Mouse (Mus musculus) hindbrain, embryonic 12.5 days (tissue): Measurements from ENCODE around the gene Tdgf1. TPM values are rescaled to one million over a fixed set of nuclear protein-coding genes. Genes with fewer than 3 reads are reported as not detected.

Experiments used
- ATAC-seq: fragments of 200-750 bp; cut with Nextera tagmentation; 2 replicates; pipeline ENCODE4 v1.8.0; 2017; ENCODE audit warnings: moderate TSS enrichment; ENCODE audit not compliant: low FRiP score
- H3K27ac ChIP-seq: fragments of 300-500 bp; sonication (generic); 2 replicates; pipeline ENCODE4 v1.5.1; 2016; ENCODE audit warnings: mild to moderate bottlenecking
- H3K27me3 ChIP-seq: fragments of 300-500 bp; sonication (generic); 2 replicates; pipeline ENCODE4 v1.6.1; 2016; ENCODE audit warnings: mild to moderate bottlenecking
- H3K36me3 ChIP-seq: fragments of 300-500 bp; sonication (generic); 2 replicates; pipeline ENCODE4 v1.6.1; 2016; ENCODE audit warnings: mild to moderate bottlenecking
- H3K4me1 ChIP-seq: fragments of 300-500 bp; sonication (generic); 2 replicates; pipeline ENCODE4 v1.6.1; 2016
- H3K4me2 ChIP-seq: fragments of 300-500 bp; sonication (generic); replicated peaks from 2 replicates; pipeline ENCODE4 v1.6.1; 2016; ENCODE audit warnings: mild to moderate bottlenecking
- H3K4me3 ChIP-seq: fragments of 300-500 bp; sonication (generic); 2 replicates; pipeline ENCODE4 v1.5.1; 2016; ENCODE audit warnings: mild to moderate bottlenecking
- H3K9ac ChIP-seq: fragments of 300-500 bp; sonication (generic); 2 replicates; pipeline ENCODE4 v1.6.1; 2016; ENCODE audit warnings: mild to moderate bottlenecking, moderate library complexity
- H3K9me3 ChIP-seq: fragments of 300-500 bp; sonication (generic); replicated peaks from 2 replicates; pipeline ENCODE4 v1.6.1; 2016; ENCODE audit warnings: mild to moderate bottlenecking
- WGBS: fragments of 180-500 bp; shearing (Covaris S2); methylation state at CpG from one replicate; pipeline ENCODE4 v1.1.7; 2016; 5-methylcytosine and 5-hydroxymethylcytosine counted together
- polyA plus RNA-seq: library from polyadenylated mRNA; unstranded; fragments of >200 nt; fragmentation: Nextera tagmentation; extraction: Ambion mirVana; gene quantifications from 2 replicates; pipeline ENCODE4 v1.2.1, GENCODE M21; 2016

The Tdgf1 gene
- polyA plus RNA-seq, 1 experiment from 2014 or later: not detected

DNA sequence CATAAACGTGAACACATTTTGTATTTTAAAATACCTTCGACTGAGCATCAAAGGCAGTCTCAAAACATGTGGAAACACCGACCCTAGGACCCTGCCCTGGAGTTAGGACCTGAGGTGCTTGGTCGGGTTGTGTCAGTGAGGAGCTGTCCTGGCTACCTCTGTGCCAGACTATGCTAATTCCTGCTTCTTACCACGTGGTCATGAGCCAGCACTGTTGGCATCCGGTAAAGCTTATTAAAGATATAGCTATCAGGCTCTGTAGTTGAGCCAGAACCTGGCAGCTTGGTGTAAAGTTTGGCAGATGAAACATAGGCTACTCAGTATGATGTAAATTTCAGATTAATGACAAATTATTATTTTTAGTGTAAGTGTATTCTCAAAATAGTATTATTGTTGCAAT lies 6.4 kb upstream of the Tdgf1 start:
- Histone ChIP-seq H3K9ac (no peak overlapping the region), H3K4me2 (no peak overlapping the region), H3K36me3 (no peaks in the 10 kb centered on the region), H3K9me3 (no peaks in the 10 kb centered on the region; the same call in 1 of the 2 replicates), H3K4me3 (no peak overlapping the region), H3K27me3 (peaks cover 45% of the 10 kb centered on the region), H3K4me1 (peaks cover 3% of the 10 kb centered on the region; the same call in 1 of the 2 replicates), H3K27ac (no peak overlapping the region)
- 61% methylated on average over 6 of the region's 6 CpGs for WGBS
- ATAC-seq: no peak

GRCm38 (mm10) chr9:110951866-110952265 lies 5.9 kb upstream of the Tdgf1 start:
- WGBS: 93% methylated on average over 13 of the region's 13 CpGs
- Histone ChIP-seq H3K4me3 (no peak overlapping the region), H3K9me3 (no peaks in the 10 kb centered on the region; the same call in 1 of the 2 replicates), H3K36me3 (no peaks in the 10 kb centered on the region), H3K27ac (no peak overlapping the region), H3K4me2 (no peak overlapping the region), H3K27me3 (peaks cover 51% of the 10 kb centered on the region), H3K4me1 (peaks cover 8% of the 10 kb centered on the region; the same call in 1 of the 2 replicates), H3K9ac (no peak overlapping the region)
- no peak for ATAC-seq

GRCm38 (mm10) chr9:110951397-110951796 lies 5.4 kb upstream of the Tdgf1 start, which contains the start of gene Lrrc2:
Gene Lrrc2, plus strand, starts transcription at chr9:110951545.
- no peaks in the 10 kb centered on the region for H3K36me3 ChIP-seq
- ATAC-seq: no peak
- no peak within 1 kb of the TSS for H3K9ac ChIP-seq
- H3K27ac ChIP-seq: no peak within 1 kb of the TSS
- H3K4me1 ChIP-seq: peaks cover 13% of the 10 kb centered on the region; the same call in 1 of the 2 replicates
- H3K9me3 ChIP-seq: no peaks in the 10 kb centered on the region; the same call in 1 of the 2 replicates
- H3K4me2 ChIP-seq: no peak within 1 kb of the TSS
- WGBS: 91% methylated on average over 11 of the region's 11 CpGs
- H3K4me3 ChIP-seq: no peak within 1 kb of the TSS
- H3K27me3 ChIP-seq: peaks cover 55% of the 10 kb centered on the region

DNA sequence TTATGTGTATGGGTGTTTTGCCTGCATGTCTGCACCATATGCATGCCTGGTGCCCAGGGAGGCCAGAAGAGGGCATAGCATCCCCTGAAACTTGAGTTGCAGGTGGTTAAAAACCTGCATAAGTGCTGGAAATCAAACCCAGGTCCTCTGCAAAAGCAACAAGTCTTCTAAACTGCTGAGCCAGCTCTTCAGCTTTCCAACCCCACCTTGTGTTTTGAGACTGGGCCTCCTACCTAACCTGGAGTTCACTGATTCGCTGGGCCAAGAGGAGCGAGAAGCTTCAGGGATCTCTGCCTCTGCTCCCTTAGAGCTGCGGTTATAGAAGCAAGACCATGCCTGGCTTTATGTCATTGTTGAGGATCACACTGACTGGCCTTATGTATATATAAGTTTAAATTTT lies 4.2 kb upstream of the Tdgf1 start:
- Histone ChIP-seq H3K9me3 (no peaks in the 10 kb centered on the region; the same call in 1 of the 2 replicates), H3K9ac (no peak overlapping the region), H3K4me2 (no peak overlapping the region), H3K4me3 (no peak overlapping the region), H3K27ac (no peak overlapping the region), H3K36me3 (no peaks in the 10 kb centered on the region), H3K4me1 (peaks cover 14% of the 10 kb centered on the region; the same call in 1 of the 2 replicates), H3K27me3 (peaks cover 58% of the 10 kb centered on the region)
- ATAC-seq: no peak
- WGBS: 96% methylated on average over 3 of the region's 3 CpGs

GRCm38 (mm10) chr9:110948813-110949310 lies 2.9 kb upstream of the Tdgf1 start:
- peaks cover 65% of the 10 kb centered on the region for H3K27me3 ChIP-seq
- no peak overlapping the region for H3K27ac ChIP-seq
- no peak for ATAC-seq
- no peaks in the 10 kb centered on the region for H3K36me3 ChIP-seq
- H3K4me2 ChIP-seq: no peak overlapping the region
- 63% methylated on average over 8 of the region's 8 CpGs for WGBS
- H3K9me3 ChIP-seq: no peaks in the 10 kb centered on the region; the same call in 1 of the 2 replicates
- no peak overlapping the region for H3K9ac ChIP-seq
- no peak overlapping the region for H3K4me3 ChIP-seq
- peaks cover 14% of the 10 kb centered on the region; the same call in 1 of the 2 replicates for H3K4me1 ChIP-seq

DNA sequence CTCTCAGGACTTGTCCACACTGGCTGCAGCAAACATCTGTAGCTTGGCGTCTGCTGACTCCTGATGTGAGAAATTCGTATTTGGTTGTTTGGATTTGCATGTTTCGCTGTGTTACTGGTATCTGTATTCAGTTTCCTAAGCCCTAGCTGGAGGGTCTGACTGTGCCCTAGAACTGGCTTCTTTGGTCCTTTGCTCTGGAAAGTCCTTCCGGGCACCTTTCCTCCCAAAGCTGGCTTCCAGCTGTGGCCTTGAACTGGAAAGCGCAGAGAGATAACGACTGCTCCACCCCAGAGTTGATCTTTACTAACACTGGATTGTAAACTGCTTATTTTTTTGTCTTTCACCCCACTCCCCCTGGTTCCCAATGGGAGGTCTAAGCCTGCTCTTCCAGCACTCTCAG lies 1.9 kb upstream of the Tdgf1 start:
- Histone ChIP-seq H3K27ac (no peak overlapping the region), H3K4me3 (no peak overlapping the region), H3K4me1 (peaks cover 12% of the 10 kb centered on the region; the same call in 1 of the 2 replicates), H3K4me2 (no peak overlapping the region), H3K36me3 (no peaks in the 10 kb centered on the region), H3K9ac (no peak overlapping the region), H3K27me3 (peaks cover 67% of the 10 kb centered on the region), H3K9me3 (no peaks in the 10 kb centered on the region; the same call in 1 of the 2 replicates)
- ATAC-seq: no peak
- 28% methylated on average over 6 of the region's 6 CpGs for WGBS

GRCm38 (mm10) chr9:110947261-110947661 lies 1.3 kb upstream of the Tdgf1 start:
- no peaks in the 10 kb centered on the region; the same call in 1 of the 2 replicates for H3K9me3 ChIP-seq
- H3K4me2 ChIP-seq: peak overlapping the region; percentile 3; the same call in 1 of the 2 replicates
- H3K36me3 ChIP-seq: no peaks in the 10 kb centered on the region
- peaks cover 61% of the 10 kb centered on the region for H3K27me3 ChIP-seq
- H3K27ac ChIP-seq: no peak overlapping the region
- WGBS: 4% methylated on average over 6 of the region's 6 CpGs
- no peak overlapping the region for H3K4me3 ChIP-seq
- peaks cover 12% of the 10 kb centered on the region; the same call in 1 of the 2 replicates for H3K4me1 ChIP-seq
- no peak overlapping the region for H3K9ac ChIP-seq
- no peak for ATAC-seq

- Histone ChIP-seq H3K4me1 (peaks cover 12% of the 10 kb centered on the region; the same call in 1 of the 2 replicates), H3K36me3 (no peaks in the 10 kb centered on the region), H3K27me3 (peaks cover 55% of the 10 kb centered on the region), H3K27ac (no peak overlapping the region), H3K4me2 (peak overlapping the region; percentile 3; the same call in 1 of the 2 replicates), H3K4me3 (no peak overlapping the region), H3K9ac (no peak overlapping the region), H3K9me3 (no peaks in the 10 kb centered on the region; the same call in 1 of the 2 replicates)
- WGBS: 4% methylated on average over 20 of the region's 20 CpGs
- ATAC-seq: no peak
These were observed 638 bp upstream of the Tdgf1 start for GRCm38 (mm10) chr9:110946548-110947044.

DNA sequence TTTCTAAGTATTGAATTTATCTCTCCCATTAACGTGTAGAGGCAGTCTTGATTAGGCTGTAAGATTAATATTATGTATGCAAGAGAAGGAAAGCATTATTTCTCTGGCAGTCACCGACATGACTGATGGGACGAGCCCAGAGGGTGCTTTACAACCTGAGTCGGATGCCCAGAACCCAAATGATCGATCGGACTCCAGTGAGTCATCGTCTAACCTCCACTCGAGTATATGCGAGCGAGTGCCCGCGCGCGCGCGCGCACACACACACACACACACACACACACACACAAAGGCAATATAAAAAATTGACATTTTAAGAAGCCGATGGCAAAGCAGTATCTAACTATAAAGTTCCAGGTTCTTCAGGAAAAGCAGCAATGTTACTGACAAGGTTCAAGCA lies 615 bp downstream of the Tdgf1 start:
- Histone ChIP-seq H3K27ac (no peak overlapping the region), H3K36me3 (no peaks in the 10 kb centered on the region), H3K9me3 (no peaks in the 10 kb centered on the region; the same call in 1 of the 2 replicates), H3K9ac (no peak overlapping the region), H3K4me2 (no peak overlapping the region), H3K4me3 (no peak overlapping the region), H3K4me1 (peaks cover 12% of the 10 kb centered on the region; the same call in 1 of the 2 replicates), H3K27me3 (peaks cover 49% of the 10 kb centered on the region)
- ATAC-seq: no peak
- 18% methylated on average over 18 of the region's 18 CpGs for WGBS

- Histone ChIP-seq H3K4me3 (no peak overlapping the region), H3K27ac (no peak overlapping the region), H3K9me3 (no peaks in the 10 kb centered on the region), H3K4me1 (peaks cover 12% of the 10 kb centered on the region; the same call in 1 of the 2 replicates), H3K9ac (no peak overlapping the region), H3K4me2 (no peak overlapping the region), H3K27me3 (peaks cover 49% of the 10 kb centered on the region), H3K36me3 (no peaks in the 10 kb centered on the region)
- ATAC-seq: no peak
- WGBS: 35% methylated on average over 13 of the region's 13 CpGs
These were observed 1.7 kb downstream of the Tdgf1 start for GRCm38 (mm10) chr9:110944265-110944664.

DNA sequence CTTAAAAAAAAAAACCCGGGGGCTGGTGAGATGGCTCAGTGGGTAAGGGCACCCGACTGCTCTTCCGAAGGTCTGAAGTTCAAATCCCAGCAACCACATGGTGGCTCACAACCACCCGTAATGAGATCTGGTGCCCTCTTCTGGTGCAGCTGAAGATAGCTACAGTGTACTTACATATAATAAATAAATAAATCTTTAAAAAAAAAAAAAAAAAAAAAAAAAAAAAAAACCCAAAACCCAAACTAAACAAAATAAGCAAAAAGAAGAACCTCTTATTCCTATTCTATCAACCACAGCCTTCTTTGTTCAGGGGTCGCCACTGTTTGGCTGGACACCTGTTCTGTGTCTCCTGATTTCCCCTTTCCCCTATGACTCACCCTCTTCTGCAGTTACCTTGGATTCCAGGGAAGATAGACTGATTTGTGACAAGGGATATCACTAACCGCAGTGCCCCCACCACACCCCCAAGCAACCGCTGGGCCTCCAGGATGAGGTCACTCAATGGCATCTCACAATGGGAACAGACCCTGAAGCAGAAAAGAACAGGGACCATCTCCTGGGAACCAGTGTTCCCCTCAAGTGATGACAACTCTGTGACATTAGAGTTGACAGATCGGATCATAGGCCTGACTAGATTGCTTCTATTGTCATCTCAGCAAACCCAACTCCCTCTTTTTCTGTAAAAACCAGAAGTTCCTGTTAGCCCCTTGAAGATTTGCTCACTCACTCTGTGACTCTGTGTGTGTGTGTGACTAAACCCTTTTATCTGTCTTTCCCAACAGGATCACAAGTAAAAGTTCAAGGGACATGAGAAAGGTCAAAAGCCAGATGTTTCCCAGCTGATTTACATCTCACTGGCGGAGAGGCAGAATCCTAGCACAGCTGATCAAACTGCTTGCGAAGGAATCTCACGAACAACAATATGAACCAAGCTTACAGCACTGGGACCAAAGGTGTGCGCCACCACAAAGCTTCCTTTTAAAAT lies 8.2 kb downstream of the Tdgf1 start:
- Histone ChIP-seq H3K9me3 (no peaks in the 10 kb centered on the region), H3K27ac (no peak overlapping the region), H3K36me3 (no peaks in the 10 kb centered on the region), H3K4me3 (no peak overlapping the region), H3K4me2 (no peak overlapping the region), H3K4me1 (no peaks in the 10 kb centered on the region; the same call in 1 of the 2 replicates), H3K9ac (no peak overlapping the region), H3K27me3 (no peaks in the 10 kb centered on the region)
- ATAC-seq: no peak
- WGBS: 62% methylated on average over 12 of the region's 12 CpGs

DNA sequence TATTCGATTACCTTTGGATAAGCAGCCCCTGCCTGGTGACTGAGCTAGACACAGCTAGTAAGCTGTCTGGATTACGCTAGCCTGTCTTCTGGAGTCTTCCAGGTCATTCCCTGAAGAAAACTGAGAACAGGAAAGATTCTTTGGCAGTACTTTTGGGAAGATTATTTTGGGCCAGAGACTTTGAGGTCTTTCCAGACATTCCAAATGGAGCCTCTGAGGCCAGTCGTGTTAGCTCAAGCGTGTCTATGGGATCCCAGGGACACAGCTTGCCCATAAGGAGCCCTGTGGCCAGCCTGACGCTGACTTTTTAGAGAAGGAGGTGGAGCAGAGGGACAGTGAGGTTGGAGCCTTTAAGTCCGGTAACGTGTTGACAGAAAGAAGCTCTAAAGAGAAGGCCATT lies 10.0 kb downstream of the Tdgf1 start:
- no peaks in the 10 kb centered on the region for H3K36me3 ChIP-seq
- H3K27ac ChIP-seq: no peak overlapping the region
- no peak overlapping the region for H3K4me3 ChIP-seq
- H3K4me1 ChIP-seq: no peaks in the 10 kb centered on the region; the same call in 1 of the 2 replicates
- no peaks in the 10 kb centered on the region for H3K9me3 ChIP-seq
- H3K27me3 ChIP-seq: no peaks in the 10 kb centered on the region
- WGBS: 82% methylated on average over 7 of the region's 7 CpGs
- H3K4me2 ChIP-seq: no peak overlapping the region
- no peak overlapping the region for H3K9ac ChIP-seq
- no peak for ATAC-seq
